Mouse (Mus musculus): ENCODE results near the gene Mad1l1.
A peak's percentile ranks its signal among the peaks of the same experiment; 100 is the strongest.

The Mad1l1 gene

DNA sequence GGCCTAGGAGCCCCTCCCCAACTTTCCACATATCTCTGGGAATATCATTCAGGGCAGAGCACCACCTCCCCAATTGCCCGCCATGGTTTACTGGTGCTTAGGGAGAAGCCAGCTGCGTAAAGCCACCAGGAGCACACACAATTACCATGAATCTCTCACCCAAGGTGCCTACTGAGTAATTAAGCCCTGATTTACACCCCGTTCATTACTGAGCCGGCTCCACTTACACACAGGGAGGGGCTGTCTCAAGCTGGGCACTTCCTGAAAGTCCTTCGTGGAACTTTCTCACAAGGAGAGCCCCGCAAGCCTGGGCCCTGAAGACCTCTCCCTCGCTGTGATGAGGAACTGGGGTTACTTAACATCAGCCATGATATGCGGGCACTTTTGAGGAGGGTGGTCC, 254.6 kb downstream of the Mad1l1 start:
- no peak for DNase-seq (ENCODE audit: extremely low read depth, insufficient read length, low spot score)

- DNase-seq (ENCODE audit: extremely low read depth, insufficient read length, low spot score): no peak
Observed at GRCm38 (mm10) chr5:140066281-140066680, 255.1 kb downstream of the Mad1l1 start.

- DNase-seq (ENCODE audit: extremely low read depth, insufficient read length, low spot score): no peak
Observed at GRCm38 (mm10) chr5:140065281-140065945, 255.9 kb downstream of the Mad1l1 start.

DNA sequence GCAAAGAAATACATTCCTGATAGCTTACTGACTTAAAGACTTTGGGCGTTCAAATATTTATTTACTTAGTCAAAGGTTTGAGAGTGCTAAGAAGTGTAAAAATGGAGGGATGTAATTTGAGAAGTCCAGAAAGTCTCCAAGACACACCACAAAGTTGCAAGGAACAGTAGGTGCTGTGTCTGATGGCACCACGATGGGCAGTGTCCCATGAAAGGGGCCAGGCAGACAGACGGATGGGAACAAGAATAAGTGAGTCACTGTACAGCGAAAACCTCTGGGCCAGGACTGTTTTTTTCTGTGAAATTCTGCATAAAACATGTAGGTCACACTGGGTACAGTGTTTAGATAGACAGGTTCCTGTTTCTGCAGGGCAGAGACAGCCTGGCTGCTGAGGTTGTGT, 256.8 kb downstream of the Mad1l1 start:
- peak; percentile 52 for DNase-seq (ENCODE audit: extremely low read depth, insufficient read length, low spot score)

DNA sequence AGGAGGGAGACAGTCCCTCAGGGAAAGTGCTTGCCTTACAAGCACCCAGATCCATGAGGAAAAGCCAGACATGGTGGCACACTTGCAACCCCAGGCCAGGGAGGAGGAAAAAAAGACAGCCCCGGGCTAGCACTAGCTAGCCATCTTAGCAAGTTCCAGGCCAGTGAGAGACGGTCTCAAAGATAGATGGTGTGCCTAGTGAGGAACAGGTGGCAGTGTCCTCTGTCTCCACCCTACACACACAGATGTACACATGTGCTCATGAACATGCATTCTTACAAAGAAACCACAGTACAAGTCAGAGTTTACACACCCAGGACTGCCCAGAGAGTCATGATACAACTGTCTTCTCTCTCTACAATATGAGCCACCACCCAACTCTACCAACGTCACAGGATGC, 258.5 kb downstream of the Mad1l1 start:
- DNase-seq (ENCODE audit: extremely low read depth, insufficient read length, low spot score): no peak

GRCm38 (mm10) chr5:140062316-140062715, 259.0 kb downstream of the Mad1l1 start:
- no peak for DNase-seq (ENCODE audit: extremely low read depth, insufficient read length, low spot score)

GRCm38 (mm10) chr5:140061296-140061879, 260.0 kb downstream of the Mad1l1 start:
- DNase-seq (ENCODE audit: extremely low read depth, insufficient read length, low spot score): no peak

- DNase-seq (ENCODE audit: extremely low read depth, insufficient read length, low spot score): no peak
Observed at GRCm38 (mm10) chr5:140056291-140056690, 265.1 kb downstream of the Mad1l1 start.

DNA sequence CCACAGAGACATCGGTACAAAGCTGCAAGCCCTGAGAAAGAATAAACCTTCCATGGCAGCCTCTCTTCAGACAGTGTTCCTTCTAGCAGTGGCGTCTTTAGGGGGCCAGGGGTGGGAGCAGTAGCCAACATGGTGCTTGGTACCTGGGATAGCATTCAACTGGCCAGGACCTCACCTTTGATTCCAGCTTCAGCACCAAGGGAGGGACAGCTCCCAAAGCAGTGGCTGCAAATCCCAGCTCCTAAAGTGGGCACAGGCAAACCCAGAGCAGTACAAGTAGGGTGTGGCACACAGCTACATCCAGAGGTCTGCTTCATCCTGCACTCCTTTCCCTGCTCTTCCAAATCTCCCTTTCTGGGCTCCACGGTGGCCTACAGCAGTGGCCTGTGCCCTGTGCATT, 265.9 kb downstream of the Mad1l1 start:
- DNase-seq (ENCODE audit: extremely low read depth, insufficient read length, low spot score): no peak

DNA sequence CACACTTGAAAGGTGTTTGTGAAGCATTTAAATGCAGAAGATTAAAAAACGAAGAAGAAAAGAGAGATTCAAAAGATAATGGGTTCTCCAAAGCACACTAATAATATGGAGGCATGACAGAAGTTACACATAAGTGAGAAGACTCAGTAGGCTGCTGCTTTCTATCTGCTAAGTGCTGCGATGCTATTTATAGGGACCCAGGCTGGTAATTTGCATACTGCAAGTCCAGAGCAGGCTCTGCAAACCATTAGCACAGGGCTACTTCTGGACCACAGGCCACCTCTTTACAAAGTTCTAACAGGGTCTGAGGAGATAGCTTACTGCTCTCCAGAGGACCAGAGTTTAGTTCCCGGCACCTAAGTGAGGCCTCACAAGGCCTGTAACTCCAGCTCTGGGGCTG, 267.7 kb downstream of the Mad1l1 start:
- DNase-seq (ENCODE audit: extremely low read depth, insufficient read length, low spot score): no peak

DNA sequence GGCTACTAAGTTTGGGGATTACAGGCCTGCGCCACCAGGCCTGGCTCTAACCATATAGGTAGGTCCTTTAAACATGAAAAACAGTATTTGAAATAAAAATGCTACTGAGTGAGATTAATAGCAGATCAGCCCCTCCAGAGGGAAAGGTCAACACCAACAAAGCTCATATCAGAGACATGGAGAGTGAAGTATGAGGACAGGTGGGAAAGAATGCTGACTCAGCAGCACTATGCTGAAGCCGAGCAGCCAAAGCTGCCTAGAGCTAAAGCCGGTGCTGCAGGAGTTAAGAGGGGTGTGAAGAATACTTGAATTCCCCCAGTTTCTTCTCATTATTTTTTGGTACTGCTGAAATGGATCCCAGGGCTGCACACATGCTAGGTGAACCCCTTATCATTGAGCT, 268.9 kb downstream of the Mad1l1 start:
- DNase-seq (ENCODE audit: extremely low read depth, insufficient read length, low spot score): no peak

DNA sequence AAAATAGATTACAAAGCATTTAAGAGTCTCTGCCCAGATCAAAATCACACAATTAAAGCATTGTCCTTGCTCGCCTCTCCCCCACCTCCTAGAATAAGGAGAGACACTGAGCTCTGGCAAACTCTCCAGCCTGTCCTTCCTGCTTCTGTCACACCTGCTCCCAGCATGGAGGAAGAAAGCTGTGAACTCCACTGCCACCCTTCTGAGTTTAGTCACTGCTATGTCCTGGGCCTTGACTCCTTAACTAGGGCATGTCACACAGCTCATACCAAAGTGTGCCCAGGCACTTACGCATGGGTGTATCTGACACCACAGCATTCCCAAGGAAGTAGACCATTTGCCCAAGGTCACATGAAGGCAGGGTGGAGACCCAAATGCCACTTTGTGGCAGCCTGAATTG, 275.9 kb downstream of the Mad1l1 start:
- DNase-seq (ENCODE audit: extremely low read depth, insufficient read length, low spot score): no peak

- DNase-seq (ENCODE audit: extremely low read depth, insufficient read length, low spot score): no peak
Observed at GRCm38 (mm10) chr5:140043002-140043401, 278.4 kb downstream of the Mad1l1 start.

GRCm38 (mm10) chr5:140042002-140042611, 279.2 kb downstream of the Mad1l1 start:
- no peak for DNase-seq (ENCODE audit: extremely low read depth, insufficient read length, low spot score)

- DNase-seq (ENCODE audit: extremely low read depth, insufficient read length, low spot score): no peak
Observed at GRCm38 (mm10) chr5:140041055-140041454, 280.3 kb downstream of the Mad1l1 start.

GRCm38 (mm10) chr5:140037587-140038233, 283.6 kb downstream of the Mad1l1 start:
- DNase-seq (ENCODE audit: extremely low read depth, insufficient read length, low spot score): no peak

DNA sequence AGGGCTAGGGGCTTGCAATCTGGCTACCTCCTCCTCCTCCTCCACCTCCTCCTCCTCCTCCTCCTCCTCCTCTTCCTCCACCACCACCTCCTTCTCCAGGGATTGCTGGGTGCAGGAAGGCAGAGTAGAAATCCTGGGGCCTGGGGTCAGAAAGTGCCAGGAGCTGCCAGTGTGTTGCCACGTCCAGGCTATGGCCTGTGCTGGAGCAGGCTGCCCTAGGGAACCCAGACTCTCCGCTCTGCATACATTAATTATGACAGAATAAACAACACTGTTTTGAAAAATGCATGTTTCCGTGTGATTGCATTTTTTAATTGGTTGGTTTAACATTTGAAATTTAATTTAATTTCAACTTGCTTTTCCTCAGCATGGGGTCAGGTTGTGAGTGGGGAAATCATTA, 285.7 kb downstream of the Mad1l1 start:
- DNase-seq (ENCODE audit: extremely low read depth, insufficient read length, low spot score): no peak

DNA sequence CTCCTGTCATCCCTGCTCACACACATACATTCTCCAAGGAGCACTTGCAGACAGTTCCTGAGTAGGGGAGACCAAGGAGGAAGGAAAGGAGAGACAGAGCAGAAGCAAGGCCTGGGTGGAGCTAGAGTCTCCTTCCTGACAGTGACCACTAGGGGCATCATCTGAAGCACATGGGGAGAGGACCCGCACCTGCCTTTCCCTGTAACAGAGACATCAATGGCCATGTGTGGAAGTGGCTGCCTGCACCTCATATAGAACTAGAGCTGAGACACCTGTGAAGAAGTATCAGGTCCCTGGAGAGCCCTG, 286.4 kb downstream of the Mad1l1 start:
- no peak for DNase-seq (ENCODE audit: extremely low read depth, insufficient read length, low spot score)

DNA sequence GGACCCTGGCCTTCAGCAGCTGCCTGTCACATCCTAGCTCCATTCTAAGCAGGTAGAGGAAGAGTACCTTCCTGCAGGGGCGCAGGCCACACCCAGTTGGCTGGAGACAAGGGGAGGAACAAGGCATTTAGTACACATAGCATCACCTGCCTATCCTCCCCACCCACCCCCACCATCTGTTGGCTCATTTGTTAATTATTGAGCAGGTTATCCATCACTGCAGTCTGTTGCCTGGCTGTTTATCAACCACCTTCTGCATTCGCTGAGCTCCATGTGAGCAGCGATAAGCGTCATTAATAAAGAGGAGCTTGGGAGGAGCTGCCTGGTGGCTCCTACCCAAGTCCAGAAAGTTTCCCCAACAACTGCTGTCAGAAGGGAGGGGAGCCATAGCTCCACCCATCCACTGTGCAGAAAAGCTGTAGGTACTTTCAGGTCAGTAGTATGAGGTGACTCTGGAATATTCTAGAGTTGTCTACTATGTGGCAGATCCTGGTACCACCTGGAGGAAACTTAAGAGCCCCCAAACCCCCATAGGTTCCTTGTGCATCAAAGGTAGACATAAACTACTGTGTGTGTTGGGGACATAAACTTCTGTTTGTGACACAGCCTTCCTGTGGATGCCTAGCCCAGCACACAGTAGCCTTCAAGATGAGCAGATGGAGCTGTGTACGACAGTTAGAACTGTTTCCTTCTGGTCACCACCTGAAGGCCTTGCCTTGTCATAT, 286.9 kb downstream of the Mad1l1 start:
- no peak for DNase-seq (ENCODE audit: extremely low read depth, insufficient read length, low spot score)

GRCm38 (mm10) chr5:140026366-140026765, 295.0 kb downstream of the Mad1l1 start:
- DNase-seq (ENCODE audit: extremely low read depth, insufficient read length, low spot score): no peak

GRCm38 (mm10) chr5:140025301-140025700, 296.1 kb downstream of the Mad1l1 start:
- no peak for DNase-seq (ENCODE audit: extremely low read depth, insufficient read length, low spot score)
